Mouse (Mus musculus) kidney, postnatal 0 days (tissue): Measurements from ENCODE around the gene Samd5. TPM values are rescaled to one million over a fixed set of nuclear protein-coding genes. Genes with fewer than 3 reads are reported as not detected.
A peak's percentile ranks its signal among the peaks of the same experiment; 100 is the strongest.

ENCODE experiments used
- ATAC-seq: fragments of 200-750 bp; cut with Nextera tagmentation; replicated peaks from 2 replicates; pipeline ENCODE4 v1.8.0; 2017; ENCODE audit warnings: low read depth, moderate number of reproducible peaks, moderate TSS enrichment, moderate library complexity; ENCODE audit not compliant: low FRiP score
- DNase-seq: peaks from one replicate; pipeline ENCODE4 v3.0.0-alpha.2; 2016; ENCODE audit warnings: low spot score
- H3K27ac ChIP-seq: fragments of 300-500 bp; sonication (generic); 2 replicates; pipeline ENCODE4 v1.5.1; 2014; ENCODE audit warnings: mild to moderate bottlenecking
- H3K27me3 ChIP-seq: fragments of 300-500 bp; sonication (generic); 2 replicates; pipeline ENCODE4 v1.6.1; 2014; ENCODE audit warnings: low read length, mixed read lengths; ENCODE audit not compliant: insufficient read depth
- H3K36me3 ChIP-seq: fragments of 300-500 bp; sonication (generic); 2 replicates; pipeline ENCODE4 v1.6.1; 2014; ENCODE audit warnings: low read length, mixed read lengths; ENCODE audit not compliant: insufficient read depth
- H3K4me1 ChIP-seq: fragments of 300-500 bp; sonication (generic); replicated peaks from 2 replicates; pipeline ENCODE4 v1.6.1; 2014; ENCODE audit warnings: antibody characterized with exemption, low read length, mixed read lengths; ENCODE audit not compliant: insufficient read depth
- H3K4me2 ChIP-seq: fragments of 300-500 bp; sonication (generic); 2 replicates; pipeline ENCODE4 v1.6.1; 2014; ENCODE audit warnings: mild to moderate bottlenecking, low read length, moderate library complexity, mixed read lengths
- H3K4me3 ChIP-seq: fragments of 300-500 bp; sonication (generic); replicated peaks from 2 replicates; pipeline ENCODE4 v1.5.1; 2014; ENCODE audit warnings: low read depth, low read length
- H3K9ac ChIP-seq: fragments of 300-500 bp; sonication (generic); 2 replicates; pipeline ENCODE4 v1.6.1; 2014; ENCODE audit warnings: low read depth, low read length
- H3K9me3 ChIP-seq: fragments of 300-500 bp; sonication (generic); replicated peaks from 2 replicates; pipeline ENCODE4 v1.6.1; 2016; ENCODE audit warnings: low read length, inconsistent platforms, mixed read lengths
- CTCF ChIP-seq: IDR thresholded peaks from 2 replicates; pipeline ENCODE4 v1.5.1; 2016; ENCODE audit warnings: antibody characterized with exemption, low read depth, mild to moderate bottlenecking, moderate library complexity
- WGBS: fragments of 180-500 bp; shearing (Covaris S2); extraction: QIAGEN DNeasy Blood & Tissue Kit; methylation state at CpG from one replicate; pipeline ENCODE4 v1.1.7; 2014; 5-methylcytosine and 5-hydroxymethylcytosine counted together
- polyA plus RNA-seq: library from polyadenylated mRNA; unstranded; fragments of >200 nt; fragmentation: Nextera tagmentation; extraction: Ambion mirVana; gene quantifications from 2 replicates; pipeline ENCODE4 v1.2.1, GENCODE M21; 2015

The Samd5 gene
- polyA plus RNA-seq = 1.6 and 1.7 TPM in 2 replicates

- WGBS = under 1% methylated on average over 77 of the region's 91 CpGs
- DNase-seq = peak; percentile 71
- no peak within 1 kb of the TSS for H3K27ac ChIP-seq
- H3K4me3 ChIP-seq = peak within 1 kb of the TSS; percentile 63
- peak; percentile 36; the same call in 1 of the 2 replicates for TF ChIP-seq CTCF
- H3K36me3 ChIP-seq = no peaks in the 10 kb centered on the region
- H3K9me3 ChIP-seq = no peaks in the 10 kb centered on the region
- H3K4me1 ChIP-seq = peaks cover 9% of the 10 kb centered on the region; the same call in 1 of the 2 replicates
- ATAC-seq = peak; percentile 72
- peak within 1 kb of the TSS; percentile 99 for H3K4me2 ChIP-seq
- peak within 1 kb of the TSS; percentile 55 for H3K9ac ChIP-seq
- H3K27me3 ChIP-seq = 0 out of 2 replicates have a peak, but pooled peaks cover 4% of the 10 kb centered on the region
Observed at GRCm38 (mm10) chr10:9674561-9675521, at the start of gene Samd5. Gene Samd5, minus strand, starts transcription at chr10:9675208.

- ATAC-seq (no peak), DNase-seq (no peak)
- no peak overlapping the region for H3K27ac ChIP-seq
- H3K4me2 ChIP-seq = no peak overlapping the region
- no peak for TF ChIP-seq CTCF
- H3K27me3 ChIP-seq = no peaks in the 10 kb centered on the region
- 75% methylated on average over 11 of the region's 11 CpGs for WGBS
- H3K4me3 ChIP-seq = no peak overlapping the region
- no peaks in the 10 kb centered on the region for H3K9me3 ChIP-seq
- H3K36me3 ChIP-seq = no peaks in the 10 kb centered on the region
- no peak overlapping the region for H3K9ac ChIP-seq
- H3K4me1 ChIP-seq = no peaks in the 10 kb centered on the region
Observed at GRCm38 (mm10) chr10:9722519-9723303, 47.7 kb upstream of the Samd5 start.

GRCm38 (mm10) chr10:9720027-9720426 lies 45.0 kb upstream of the Samd5 start:
- H3K36me3 ChIP-seq = no peaks in the 10 kb centered on the region
- no peak for ATAC-seq
- no peaks in the 10 kb centered on the region for H3K27me3 ChIP-seq
- no peak overlapping the region for H3K4me3 ChIP-seq
- H3K27ac ChIP-seq = no peak overlapping the region
- WGBS = 60% methylated on average over 5 of the region's 5 CpGs
- no peak for DNase-seq
- no peaks in the 10 kb centered on the region for H3K4me1 ChIP-seq
- H3K9ac ChIP-seq = no peak overlapping the region
- no peaks in the 10 kb centered on the region for H3K9me3 ChIP-seq
- no peak overlapping the region for H3K4me2 ChIP-seq
- TF ChIP-seq CTCF = no peak

DNA sequence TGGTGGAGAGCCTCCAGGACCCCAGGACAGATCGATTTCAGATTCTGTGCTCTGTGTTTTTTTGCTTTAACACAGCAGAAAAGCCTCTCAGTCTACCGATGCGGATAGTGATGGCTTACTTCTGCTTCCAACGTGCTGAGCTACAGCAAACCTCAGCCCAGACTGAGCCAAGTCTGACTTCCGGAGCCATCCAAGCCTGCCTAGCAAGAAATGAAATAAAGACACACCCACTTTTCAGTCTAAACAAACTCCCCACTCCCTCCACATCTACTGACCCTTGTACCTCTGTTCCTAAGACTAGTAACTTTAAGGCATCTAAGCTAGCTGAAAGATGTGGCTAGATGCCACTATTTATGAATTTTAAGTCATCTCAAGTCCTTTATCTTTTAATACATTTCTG lies 43.1 kb upstream of the Samd5 start:
- no peak for ATAC-seq
- peak; percentile 15 for DNase-seq
- Histone ChIP-seq H3K4me3 (no peak overlapping the region), H3K9me3 (no peaks in the 10 kb centered on the region), H3K27me3 (no peaks in the 10 kb centered on the region), H3K36me3 (no peaks in the 10 kb centered on the region), H3K27ac (no peak overlapping the region), H3K4me1 (no peaks in the 10 kb centered on the region), H3K9ac (no peak overlapping the region), H3K4me2 (no peak overlapping the region)
- no peak for TF ChIP-seq CTCF
- 44% methylated on average over 5 of the region's 5 CpGs for WGBS

DNA sequence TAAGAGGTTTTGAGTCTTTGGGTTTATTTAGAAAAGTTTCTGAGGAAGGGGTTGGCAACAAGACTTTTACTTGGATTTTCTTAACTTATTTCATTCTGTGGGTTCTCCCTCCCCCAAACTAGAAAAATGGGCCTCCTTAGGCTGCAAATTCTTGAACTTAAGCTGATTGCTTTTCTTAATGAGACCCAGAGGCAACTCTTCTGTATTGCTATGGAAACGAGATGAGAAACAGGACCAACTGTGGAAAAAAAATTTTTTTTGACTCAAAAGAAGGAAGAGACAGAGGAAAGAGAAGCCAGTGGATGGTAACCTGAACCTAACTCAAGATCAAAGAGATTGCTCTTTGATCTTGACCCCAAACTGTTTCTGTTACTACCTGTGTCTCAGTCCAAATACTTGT lies 29.9 kb upstream of the Samd5 start:
- TF ChIP-seq CTCF = no peak
- no peak for ATAC-seq
- no peak overlapping the region for H3K4me3 ChIP-seq
- DNase-seq = no peak
- H3K27me3 ChIP-seq = no peaks in the 10 kb centered on the region
- H3K4me2 ChIP-seq = no peak overlapping the region
- H3K9me3 ChIP-seq = no peaks in the 10 kb centered on the region
- no peaks in the 10 kb centered on the region for H3K36me3 ChIP-seq
- WGBS = 61% methylated on average over 1 of the region's 1 CpGs
- no peak overlapping the region for H3K27ac ChIP-seq
- H3K9ac ChIP-seq = no peak overlapping the region
- H3K4me1 ChIP-seq = no peaks in the 10 kb centered on the region

GRCm38 (mm10) chr10:9699071-9699761 lies 24.2 kb upstream of the Samd5 start:
- WGBS = 89% methylated on average over 22 of the region's 22 CpGs
- Histone ChIP-seq H3K9ac (no peak overlapping the region), H3K4me1 (no peaks in the 10 kb centered on the region), H3K36me3 (no peaks in the 10 kb centered on the region), H3K27me3 (no peaks in the 10 kb centered on the region), H3K4me3 (no peak overlapping the region), H3K4me2 (no peak overlapping the region), H3K9me3 (no peaks in the 10 kb centered on the region), H3K27ac (no peak overlapping the region)
- TF ChIP-seq CTCF = no peak
- ATAC-seq (no peak), DNase-seq (no peak)
